Mouse (Mus musculus) heart, adult 2 months (tissue): Measurements from ENCODE around the gene Fam71f1.

Experiments used
- CTCF ChIP-seq: fragments of 200-600 bp; IDR thresholded peaks from 2 replicates; pipeline ENCODE4 v1.8.1; 2022; ENCODE audit warnings: antibody characterized with exemption, mild to moderate bottlenecking, moderate library complexity
- POLR2A ChIP-seq: fragments of 200-500 bp; IDR thresholded peaks from 2 replicates; pipeline ENCODE4 v1.6.1; 2011; ENCODE audit warnings: mild to moderate bottlenecking, low read depth, low read length, control low read depth; ENCODE audit not compliant: insufficient read depth

- TF ChIP-seq CTCF (no peak), POLR2A (no peak)
These were observed 999 bp upstream of the Fam71f1 start for GRCm38 (mm10) chr6:29317941-29318340.
